ENCODE assay signal across 9 mouse cellular contexts in genomic region chr2:132689188-132689568, GRCm38 (mm10). TPM values are rescaled to one million over a fixed set of nuclear protein-coding genes. Genes with fewer than 3 reads are reported as not detected.
DNase-seq lines count a peak whose midpoint lies in the region; ATAC-seq and TF ChIP-seq lines count a peak whose summit lies in the region.
"Had no signal": no experiment of that assay in that cellular context is flagged by ENCODE, and none has a peak within 500 bp of the region (broad histone marks: within the 10 kb centered on the region; RNA-seq: fewer than 3 reads in every experiment).

No protein-coding gene starts in this region.

- H3K4me2 ChIP-seq in heart, embryonic 12.5 days, result no peak overlapping the region
- no peak overlapping the region for H3K4me2 ChIP-seq in liver, embryonic 16.5 days (ENCODE audit: low read depth, low read length)
- H3K4me2 ChIP-seq in hindbrain, embryonic 11.5 days (replicated peaks; ENCODE audit: low read depth, low read length), result no peak overlapping the region

- no peaks in the 10 kb centered on the region for H3K9me3 ChIP-seq in heart, embryonic 12.5 days (replicated peaks)
- H3K9me3 ChIP-seq in liver, embryonic 16.5 days (replicated peaks; ENCODE audit: control insufficient read depth, low read length), result no peaks in the 10 kb centered on the region
- no peaks in the 10 kb centered on the region for H3K9me3 ChIP-seq in hindbrain, embryonic 11.5 days (ENCODE audit: control insufficient read depth, low read length)

- 75% methylated on average over 4 of the region's 4 CpGs for WGBS in heart, embryonic 12.5 days
- 27% methylated on average over 4 of the region's 4 CpGs for WGBS in bone marrow, adult 2 months
- 47% methylated on average over 4 of the region's 4 CpGs for WGBS in liver, embryonic 16.5 days (ENCODE audit: insufficient replicate concordance)
- 81% methylated on average over 4 of the region's 4 CpGs for WGBS in hindbrain, embryonic 11.5 days

- no peaks in the 10 kb centered on the region for H3K27me3 ChIP-seq in heart, embryonic 12.5 days (replicated peaks)
- H3K27me3 ChIP-seq in liver, embryonic 16.5 days (ENCODE audit: control insufficient read depth, insufficient read depth, low read depth, low read length), result no peaks in the 10 kb centered on the region
- H3K27me3 ChIP-seq in hindbrain, embryonic 11.5 days (ENCODE audit: control insufficient read depth, insufficient read depth, low read length), result no peaks in the 10 kb centered on the region

- 0 out of 2 replicates have a peak overlapping the region, but pooled peaks have one; percentile 2 for H3K9ac ChIP-seq in heart, embryonic 12.5 days
- H3K9ac ChIP-seq in liver, embryonic 16.5 days (ENCODE audit: low read depth, low read length), result no peak overlapping the region
- H3K9ac ChIP-seq in hindbrain, embryonic 11.5 days (ENCODE audit: low read depth, low read length), result no peak overlapping the region

- H3K4me3 ChIP-seq in heart, embryonic 12.5 days, result no peak overlapping the region
- H3K4me3 ChIP-seq in bone marrow, adult 2 months (replicated peaks; ENCODE audit: control insufficient read depth, low read depth, low read length), result no peak overlapping the region
- no peak overlapping the region for H3K4me3 ChIP-seq in liver, embryonic 16.5 days (ENCODE audit: low read depth, low read length)
- no peak overlapping the region for H3K4me3 ChIP-seq in hindbrain, embryonic 11.5 days (ENCODE audit: low read depth, low read length)

- peak overlapping the region; percentile 48; the same call in 1 of the 2 replicates for H3K27ac ChIP-seq in heart, embryonic 12.5 days (ENCODE audit: poor library complexity, severe bottlenecking)
- H3K27ac ChIP-seq in bone marrow, adult 2 months (ENCODE audit: control insufficient read depth, insufficient read depth, low read depth, low read length, poor library complexity), result peak overlapping the region; percentile 68
- H3K27ac ChIP-seq in liver, embryonic 16.5 days (ENCODE audit: low read length), result peak overlapping the region; percentile 46
- H3K27ac ChIP-seq in hindbrain, embryonic 11.5 days (ENCODE audit: low read depth, low read length), result no peak overlapping the region

- H3K36me3 ChIP-seq in heart, embryonic 12.5 days, result 0 out of 2 replicates have a peak, but pooled peaks cover 3% of the 10 kb centered on the region
- no peaks in the 10 kb centered on the region for H3K36me3 ChIP-seq in liver, embryonic 16.5 days (ENCODE audit: control insufficient read depth, insufficient read depth)
- H3K36me3 ChIP-seq in hindbrain, embryonic 11.5 days (ENCODE audit: control insufficient read depth, insufficient read depth, low read length), result no peaks in the 10 kb centered on the region

- TF ChIP-seq POLR2A in bone marrow, adult 2 months (IDR thresholded peaks at IDR 0.05; ENCODE audit: borderline replicate concordance, control insufficient read depth, low read depth, low read length), result no peak

- no peak for DNase-seq in heart, postnatal 4 days
- DNase-seq in B cell, adult 2 months, result peak; percentile 6 to 14
- no peak for DNase-seq in urinary bladder, postnatal 25 days (ENCODE audit: low spot score)
- DNase-seq in lung, postnatal 4 days, result no peak
- DNase-seq in hindbrain, embryonic 11.5 days (ENCODE audit: low spot score), result no peak
- DNase-seq: thymus, adult 18-20 months had no signal

- peaks cover 40% of the 10 kb centered on the region for H3K4me1 ChIP-seq in heart, embryonic 12.5 days (replicated peaks)
- H3K4me1 ChIP-seq in bone marrow, adult 2 months (ENCODE audit: control insufficient read depth, insufficient read depth, low read length), result peaks cover 7% of the 10 kb centered on the region; the same call in 1 of the 2 replicates
- peaks cover 62% of the 10 kb centered on the region for H3K4me1 ChIP-seq in liver, embryonic 16.5 days (ENCODE audit: control insufficient read depth, low read depth, low read length)
- no peaks in the 10 kb centered on the region for H3K4me1 ChIP-seq in hindbrain, embryonic 11.5 days (replicated peaks; ENCODE audit: control insufficient read depth, insufficient read depth, low read length)

- TF ChIP-seq CTCF in bone marrow, adult 2 months (IDR thresholded peaks at IDR 0.05; ENCODE audit: control insufficient read depth, insufficient read depth, low read length), result no peak

- ATAC-seq in heart, embryonic 12.5 days (ENCODE audit: insufficient number of reproducible peaks, low FRiP score), result no peak
- no peak for ATAC-seq in liver, embryonic 16.5 days (ENCODE audit: low read depth)
- no peak for ATAC-seq in hindbrain, embryonic 11.5 days (ENCODE audit: low FRiP score)

RNA-seq across cellular contexts. Expression of gene Shld1, which starts 2.4 kb away (rescaled TPM):
- 14.4 and 16.8 TPM in 2 replicates for polyA plus RNA-seq in heart, embryonic 12.5 days (2016; fragmentation: Nextera tagmentation; extraction: Ambion mirVana)
- 1 to 10 TPM; 5.3 to 7.4 TPM for total RNA-seq in heart, postnatal 4 days (2021)
- 9.9 and 13.6 TPM in 2 replicates for polyA plus RNA-seq in bone marrow, adult 2 months (2011; ENCODE audit: insufficient read depth, insufficient read length, low replicate concordance, missing spikeins)
- 9.8 and 10.4 TPM in 2 replicates for polyA plus RNA-seq in liver, embryonic 16.5 days (2015; fragmentation: Nextera tagmentation; extraction: Ambion mirVana)
- polyA plus RNA-seq in hindbrain, embryonic 11.5 days (2014; fragmentation: Nextera tagmentation; extraction: Ambion mirVana), result 18.0 and 20.0 TPM in 2 replicates

Comparison
In these comparisons a context has a peak if more than half of its experiments do, and no peak if none do; other contexts are left out.
1. DNase-seq: peak in B cell, adult 2 months (2 of 2); none in heart, postnatal 4 days (single experiment), urinary bladder, postnatal 25 days (single experiment), lung, postnatal 4 days (0 of 2) and hindbrain, embryonic 11.5 days (single experiment).